Mouse (Mus musculus): Measurements from ENCODE around the gene Timm13. TPM values are rescaled to one million over a fixed set of nuclear protein-coding genes. Genes with fewer than 3 reads are reported as not detected.

Timm13 gene
- polyA plus RNA-seq, 1 experiment from 2014 or later = 434 TPM

DNA sequence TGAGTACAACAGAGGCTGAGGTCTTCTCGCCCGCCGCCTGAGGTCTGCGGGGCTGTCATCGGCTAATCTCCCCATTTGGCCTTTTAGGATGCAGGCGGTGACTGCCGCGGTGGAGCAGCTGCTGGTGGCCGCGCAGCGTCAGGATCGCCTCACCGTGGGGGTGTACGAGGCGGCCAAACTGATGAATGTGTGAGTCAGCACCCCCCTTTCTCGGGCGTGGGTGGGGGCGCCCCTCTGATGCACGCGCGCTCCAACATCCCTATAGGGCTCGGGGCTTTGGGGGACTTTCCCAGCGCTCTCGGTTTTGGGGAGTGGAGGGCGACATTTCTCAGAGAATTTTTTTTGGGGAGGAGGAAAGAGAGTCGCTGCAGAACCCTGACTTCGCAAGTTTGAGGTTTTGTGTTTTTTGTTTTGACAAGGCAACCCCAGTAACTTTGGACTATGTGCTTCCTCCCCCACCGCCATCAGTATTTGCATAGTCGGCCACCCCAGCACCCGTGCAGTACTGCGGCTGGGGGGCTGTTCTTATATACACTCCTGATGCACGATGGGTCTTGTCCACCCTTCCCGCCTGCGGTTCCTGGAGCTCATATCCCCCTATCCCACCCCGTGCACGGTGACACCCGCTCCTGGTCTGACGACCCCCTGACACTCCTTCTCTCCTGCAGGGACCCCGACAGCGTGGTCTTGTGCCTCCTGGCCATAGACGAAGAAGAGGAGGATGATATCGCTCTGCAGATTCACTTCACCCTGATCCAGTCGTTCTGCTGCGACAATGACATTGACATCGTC lies 29.8 kb upstream of the Timm13 start:
- WGBS = under 1% methylated on average over 45 of the region's 45 CpGs
- peak overlapping the region; percentile 74 for H3K9ac ChIP-seq (ENCODE audit: low read depth, low read length)
- H3K27me3 ChIP-seq (ENCODE audit: insufficient read depth, low read length) = peaks cover 12% of the 10 kb centered on the region
- H3K4me1 ChIP-seq (replicated peaks; ENCODE audit: insufficient read depth, low read length) = peaks cover 32% of the 10 kb centered on the region
- ATAC-seq (replicated peaks; ENCODE audit: low FRiP score, low read depth) = 0 out of 2 replicates have a peak, but pooled peaks have one; percentile 1
- no peak for TF ChIP-seq CTCF (IDR thresholded peaks at IDR 0.05; ENCODE audit: low read depth)
- H3K4me3 ChIP-seq (replicated peaks; ENCODE audit: low read depth, low read length) = peak overlapping the region; percentile 72
- no peaks in the 10 kb centered on the region for H3K36me3 ChIP-seq (ENCODE audit: insufficient read depth, low read length)
- H3K4me2 ChIP-seq (ENCODE audit: low read length) = peak overlapping the region; percentile 94
- H3K9me3 ChIP-seq (replicated peaks; ENCODE audit: low read length) = no peaks in the 10 kb centered on the region
- H3K27ac ChIP-seq = no peak overlapping the region; the same call in 1 of the 2 replicates
- DNase-seq (ENCODE audit: low spot score) = no peak

DNA sequence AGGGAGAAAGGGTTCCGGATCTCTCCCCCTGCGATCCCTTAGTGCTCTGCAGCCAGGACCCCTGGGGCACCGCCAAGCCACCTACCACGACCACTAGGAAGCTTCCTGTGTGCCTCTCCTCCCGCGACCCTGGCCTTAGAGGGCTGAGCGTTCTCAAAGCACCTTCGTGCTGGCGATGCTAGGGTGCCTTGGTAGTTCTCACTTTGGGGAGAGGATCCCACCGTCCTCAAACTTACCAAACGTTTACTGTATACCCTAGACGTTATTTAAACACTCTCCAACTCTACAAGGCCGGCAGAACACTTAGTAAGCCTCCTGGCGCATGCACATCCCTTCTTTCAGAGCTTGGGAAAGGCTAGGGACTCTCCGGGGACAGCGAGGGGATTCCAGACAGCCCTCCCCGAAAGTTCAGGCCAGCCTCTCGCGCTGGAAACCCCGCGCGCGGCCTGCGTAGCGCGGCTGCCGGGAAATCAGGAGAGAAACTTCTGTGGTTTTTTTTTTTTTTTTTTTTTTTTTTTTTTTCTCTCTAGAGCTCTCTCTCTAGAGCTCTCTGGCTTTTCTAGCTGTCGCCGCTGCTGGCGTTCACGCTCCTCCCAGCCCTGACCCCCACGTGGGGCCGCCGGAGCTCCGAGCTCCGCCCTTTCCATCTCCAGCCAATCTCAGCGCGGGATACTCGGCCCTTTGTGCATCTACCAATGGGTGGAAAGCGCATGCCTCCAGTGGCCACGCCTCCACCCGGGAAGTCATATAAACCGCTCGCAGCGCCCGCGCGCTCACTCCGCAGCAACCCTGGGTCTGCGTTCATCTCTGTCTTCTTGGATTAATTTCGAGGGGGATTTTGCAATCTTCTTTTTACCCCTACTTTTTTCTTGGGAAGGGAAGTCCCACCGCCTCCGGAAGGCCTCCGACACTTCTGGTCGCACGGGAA lies 28.8 kb upstream of the Timm13 start, which contains the start of gene Gadd45b:
Gene Gadd45b, plus strand, starts transcription at position 775 of the 928 bp plus-strand sequence.
- H3K4me1 ChIP-seq (replicated peaks; ENCODE audit: insufficient read depth, low read length) = peaks cover 30% of the 10 kb centered on the region
- H3K27ac ChIP-seq = peak within 1 kb of the TSS; percentile 78
- DNase-seq (ENCODE audit: low spot score) = peak; percentile 99
- H3K4me3 ChIP-seq (replicated peaks; ENCODE audit: low read depth, low read length) = peak within 1 kb of the TSS; percentile 72
- peak; percentile 88 for ATAC-seq (replicated peaks; ENCODE audit: low FRiP score, low read depth)
- peak within 1 kb of the TSS; percentile 94 for H3K4me2 ChIP-seq (ENCODE audit: low read length)
- no peaks in the 10 kb centered on the region for H3K9me3 ChIP-seq (replicated peaks; ENCODE audit: low read length)
- peaks cover 12% of the 10 kb centered on the region for H3K27me3 ChIP-seq (ENCODE audit: insufficient read depth, low read length)
- peak within 1 kb of the TSS; percentile 74 for H3K9ac ChIP-seq (ENCODE audit: low read depth, low read length)
- WGBS = under 1% methylated on average over 56 of the region's 56 CpGs
- no peak for TF ChIP-seq CTCF (IDR thresholded peaks at IDR 0.05; ENCODE audit: low read depth)
- no peaks in the 10 kb centered on the region for H3K36me3 ChIP-seq (ENCODE audit: insufficient read depth, low read length)

- peak overlapping the region; percentile 94 for H3K4me2 ChIP-seq (ENCODE audit: low read length)
- peak overlapping the region; percentile 39 for H3K4me3 ChIP-seq (replicated peaks; ENCODE audit: low read depth, low read length)
- H3K27ac ChIP-seq = peak overlapping the region; percentile 78
- ATAC-seq (replicated peaks; ENCODE audit: low FRiP score, low read depth) = peak; percentile 12; the same call in 1 of the 2 replicates
- DNase-seq (ENCODE audit: low spot score) = peak; percentile 96
- peaks cover 10% of the 10 kb centered on the region for H3K27me3 ChIP-seq (ENCODE audit: insufficient read depth, low read length)
- peak overlapping the region; percentile 57; the same call in 1 of the 2 replicates for H3K9ac ChIP-seq (ENCODE audit: low read depth, low read length)
- H3K36me3 ChIP-seq (ENCODE audit: insufficient read depth, low read length) = no peaks in the 10 kb centered on the region
- no peaks in the 10 kb centered on the region for H3K9me3 ChIP-seq (replicated peaks; ENCODE audit: low read length)
- peaks cover 29% of the 10 kb centered on the region for H3K4me1 ChIP-seq (replicated peaks; ENCODE audit: insufficient read depth, low read length)
- WGBS = under 1% methylated on average over 48 of the region's 48 CpGs
- peak; percentile 93 for TF ChIP-seq CTCF (IDR thresholded peaks at IDR 0.05; ENCODE audit: low read depth)
Observed at GRCm38 (mm10) chr10:80928586-80929298, 28.0 kb upstream of the Timm13 start.

DNA sequence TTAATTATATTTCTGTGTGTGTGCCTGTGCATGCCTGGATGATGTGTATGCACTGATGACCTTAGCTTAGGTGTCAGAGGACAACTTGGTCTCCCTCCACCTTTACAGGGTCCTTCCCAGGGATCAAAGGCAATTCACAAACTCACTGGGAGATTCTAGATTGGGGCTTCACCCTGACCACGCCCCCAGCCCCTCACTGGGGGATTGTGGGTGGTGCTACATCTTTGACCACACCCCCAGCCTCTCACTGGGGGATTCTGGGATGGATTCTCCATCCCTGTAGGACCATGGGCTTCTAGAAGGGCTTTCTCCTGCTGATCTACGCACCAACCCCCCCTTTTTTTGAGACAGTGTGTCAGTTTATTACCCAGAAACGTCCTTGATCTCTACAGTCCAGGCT lies 24.7 kb upstream of the Timm13 start:
- Histone ChIP-seq H3K9me3 (replicated peaks; ENCODE audit: low read length) (no peaks in the 10 kb centered on the region), H3K27ac (no peak overlapping the region), H3K27me3 (ENCODE audit: insufficient read depth, low read length) (no peaks in the 10 kb centered on the region), H3K4me2 (ENCODE audit: low read length) (no peak overlapping the region), H3K36me3 (ENCODE audit: insufficient read depth, low read length) (no peaks in the 10 kb centered on the region), H3K4me3 (replicated peaks; ENCODE audit: low read depth, low read length) (no peak overlapping the region), H3K4me1 (replicated peaks; ENCODE audit: insufficient read depth, low read length) (peaks cover 3% of the 10 kb centered on the region; the same call in 1 of the 2 replicates), H3K9ac (ENCODE audit: low read depth, low read length) (no peak overlapping the region)
- no peak for TF ChIP-seq CTCF (IDR thresholded peaks at IDR 0.05; ENCODE audit: low read depth)
- ATAC-seq (replicated peaks; ENCODE audit: low FRiP score, low read depth) = no peak
- DNase-seq (ENCODE audit: low spot score) = no peak
- 41% methylated on average over 3 of the region's 3 CpGs for WGBS

- no peak overlapping the region for H3K27ac ChIP-seq
- H3K4me1 ChIP-seq (replicated peaks; ENCODE audit: insufficient read depth, low read length) = 0 out of 2 replicates have a peak, but pooled peaks cover 5% of the 10 kb centered on the region
- H3K4me3 ChIP-seq (replicated peaks; ENCODE audit: low read depth, low read length) = peak overlapping the region; percentile 26
- H3K27me3 ChIP-seq (ENCODE audit: insufficient read depth, low read length) = no peaks in the 10 kb centered on the region
- no peaks in the 10 kb centered on the region for H3K36me3 ChIP-seq (ENCODE audit: insufficient read depth, low read length)
- H3K9me3 ChIP-seq (replicated peaks; ENCODE audit: low read length) = no peaks in the 10 kb centered on the region
- WGBS = 6% methylated on average over 16 of the region's 16 CpGs
- H3K4me2 ChIP-seq (ENCODE audit: low read length) = peak overlapping the region; percentile 50
- DNase-seq (ENCODE audit: low spot score) = peak; percentile 68
- peak overlapping the region; percentile 20; the same call in 1 of the 2 replicates for H3K9ac ChIP-seq (ENCODE audit: low read depth, low read length)
- no peak; the same call in 1 of the 2 replicates for ATAC-seq (replicated peaks; ENCODE audit: low FRiP score, low read depth)
- TF ChIP-seq CTCF (IDR thresholded peaks at IDR 0.05; ENCODE audit: low read depth) = no peak
Observed at GRCm38 (mm10) chr10:80921923-80922322, 21.2 kb upstream of the Timm13 start.
